Mouse (Mus musculus) kidney, adult 10 weeks (tissue): ENCODE data around the gene Gm17660. TPM values are rescaled to one million over a fixed set of nuclear protein-coding genes. Genes with fewer than 3 reads are reported as not detected.

Experiments
- polyA plus RNA-seq: library from polyadenylated mRNA; stranded (reverse); fragments of 350-450 nt; fragmentation: Illumina TruSeq; extraction: RNeasy Lipid Tissue Mini Kit (QIAGEN cat#74804); gene quantifications from one replicate; pipeline ENCODE4 v1.2.3, GENCODE M21; 2014; ENCODE audit warnings: low read depth, low replicate concordance

Gm17660 gene
- polyA plus RNA-seq = not detected

GRCm38 (mm10) chr5:104077508-104077907 is at the start of gene Gm17660:
TSS of gene Gm17660 (minus strand) at chr5:104077608.

GRCm38 (mm10) chr5:104113491-104114172 is 36.2 kb upstream of the Gm17660 start, which contains the start of gene Sparcl1:
TSS of gene Sparcl1 (minus strand) at chr5:104113733.

GRCm38 (mm10) chr5:104046256-104047199 is 30.9 kb downstream of the Gm17660 start, which contains the start of gene Nudt9:
TSS of gene Nudt9 (plus strand) at chr5:104046306.

GRCm38 (mm10) chr5:104021597-104022378 is 55.6 kb downstream of the Gm17660 start, which contains the start of gene Hsd17b11:
TSS of gene Hsd17b11 (minus strand) at chr5:104021919.

Other genes with a start within 250 kb of the Gm17660 start
- 3.6 TPM for gene Klhl8, start 166.3 kb downstream of the Gm17660 start, polyA plus RNA-seq
- not detected for gene Hsd17b13, start 100.2 kb downstream of the Gm17660 start, polyA plus RNA-seq
- gene Hsd17b11, start 55.7 kb downstream of the Gm17660 start, polyA plus RNA-seq = 117 TPM
- gene Nudt9, start 31.3 kb downstream of the Gm17660 start, polyA plus RNA-seq = 12.2 TPM
- 49.8 TPM for gene Sparcl1, start 36.1 kb upstream of the Gm17660 start, polyA plus RNA-seq
- gene Dspp, start 93.1 kb upstream of the Gm17660 start, polyA plus RNA-seq = not detected
- gene Dmp1, start 125.0 kb upstream of the Gm17660 start, polyA plus RNA-seq = not detected
- gene Ibsp, start 221.6 kb upstream of the Gm17660 start, polyA plus RNA-seq = not detected
- not detected for gene Mepe, start 247.7 kb upstream of the Gm17660 start, polyA plus RNA-seq